Mouse (Mus musculus) ovary, postnatal 14 days (tissue): ENCODE data around the gene Pawr.

ENCODE experiments used
- DNase-seq: peaks from one replicate; pipeline ENCODE4 v3.0.0; 2022; ENCODE audit warnings: low spot score

The Pawr gene

DNA sequence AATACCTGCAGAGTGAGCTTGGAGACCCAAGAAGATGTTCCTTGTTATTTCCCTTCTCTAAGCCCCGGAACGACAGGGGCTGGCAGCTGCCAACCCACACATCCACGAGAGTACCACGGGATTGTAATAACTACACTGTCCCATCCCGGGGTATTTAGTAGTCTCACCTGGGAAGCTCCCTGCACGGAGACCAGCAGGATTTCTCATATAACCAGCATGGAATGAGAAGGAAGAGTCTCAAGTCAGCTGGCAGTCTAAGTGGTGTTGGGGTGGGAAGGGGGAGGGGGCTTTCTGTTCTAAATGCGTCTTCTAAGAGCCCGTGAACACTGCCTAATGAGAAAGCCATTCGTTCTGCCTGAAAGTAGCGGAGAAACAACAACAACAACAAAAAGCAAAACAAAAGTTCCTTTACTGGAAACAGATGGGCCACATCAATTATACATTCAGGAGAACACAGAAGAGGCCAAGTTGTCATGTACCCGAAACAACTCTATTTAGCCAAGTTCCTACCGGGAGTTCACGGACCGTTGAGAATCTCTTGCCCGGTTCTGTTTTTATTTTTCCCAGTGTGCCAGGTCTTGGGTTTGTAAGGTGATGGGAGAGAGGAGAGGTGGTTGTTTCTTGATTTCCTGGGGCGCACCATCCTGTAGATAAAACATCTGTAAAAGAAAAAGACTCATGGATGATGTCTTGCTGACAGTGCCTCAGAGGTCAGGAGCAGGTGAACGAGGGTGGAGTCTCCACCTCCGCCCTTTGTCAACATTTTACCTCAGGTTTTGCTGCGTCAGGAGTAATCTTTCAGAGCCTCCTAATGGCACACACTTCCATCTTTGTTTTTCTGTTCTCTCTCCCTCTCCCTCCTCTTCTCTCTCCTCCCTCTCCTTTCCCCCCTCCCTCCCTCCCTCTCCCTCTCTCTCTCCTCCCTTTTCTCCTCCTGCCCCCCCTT, 112.3 kb downstream of the Pawr start:
- DNase-seq: no peak

DNA sequence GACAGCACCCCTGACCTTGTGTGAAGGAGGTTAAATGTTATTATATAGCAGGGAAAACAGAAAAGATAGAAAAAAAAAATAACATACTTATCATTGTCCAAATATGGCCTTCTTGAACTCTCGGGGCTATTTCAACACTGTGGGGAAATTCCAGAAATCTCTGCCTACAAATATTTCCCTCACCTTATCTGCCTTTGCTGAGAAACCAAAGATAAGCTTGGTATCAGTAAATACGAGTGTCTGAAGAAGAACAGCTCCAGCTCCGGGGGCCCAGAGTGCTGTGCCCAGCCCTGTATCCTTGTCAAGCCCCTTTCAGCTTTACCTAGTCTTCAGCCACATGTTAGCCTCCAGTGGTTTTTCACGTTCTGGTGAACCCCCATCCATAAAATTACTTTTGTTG, 113.2 kb downstream of the Pawr start:
- no peak for DNase-seq

DNA sequence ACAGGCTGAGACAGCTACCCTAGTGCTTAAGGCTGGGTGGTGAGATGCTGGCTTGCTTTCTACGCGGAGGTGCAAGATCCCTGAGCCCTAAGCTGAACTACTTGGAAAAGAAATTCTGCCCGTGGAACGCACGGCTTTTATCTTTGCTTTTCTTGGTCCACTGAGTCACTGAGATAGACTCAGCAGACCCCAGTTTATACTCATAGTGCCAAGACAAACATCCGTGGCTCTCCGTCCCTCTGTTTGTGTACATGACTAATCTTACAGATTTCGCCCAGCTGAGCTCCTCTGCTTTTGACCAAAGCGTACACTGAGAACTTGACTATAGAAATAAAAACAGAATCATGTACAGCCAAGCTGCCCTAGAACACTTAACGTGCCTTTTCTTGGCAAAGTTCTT, 113.7 kb downstream of the Pawr start:
- DNase-seq: no peak

DNA sequence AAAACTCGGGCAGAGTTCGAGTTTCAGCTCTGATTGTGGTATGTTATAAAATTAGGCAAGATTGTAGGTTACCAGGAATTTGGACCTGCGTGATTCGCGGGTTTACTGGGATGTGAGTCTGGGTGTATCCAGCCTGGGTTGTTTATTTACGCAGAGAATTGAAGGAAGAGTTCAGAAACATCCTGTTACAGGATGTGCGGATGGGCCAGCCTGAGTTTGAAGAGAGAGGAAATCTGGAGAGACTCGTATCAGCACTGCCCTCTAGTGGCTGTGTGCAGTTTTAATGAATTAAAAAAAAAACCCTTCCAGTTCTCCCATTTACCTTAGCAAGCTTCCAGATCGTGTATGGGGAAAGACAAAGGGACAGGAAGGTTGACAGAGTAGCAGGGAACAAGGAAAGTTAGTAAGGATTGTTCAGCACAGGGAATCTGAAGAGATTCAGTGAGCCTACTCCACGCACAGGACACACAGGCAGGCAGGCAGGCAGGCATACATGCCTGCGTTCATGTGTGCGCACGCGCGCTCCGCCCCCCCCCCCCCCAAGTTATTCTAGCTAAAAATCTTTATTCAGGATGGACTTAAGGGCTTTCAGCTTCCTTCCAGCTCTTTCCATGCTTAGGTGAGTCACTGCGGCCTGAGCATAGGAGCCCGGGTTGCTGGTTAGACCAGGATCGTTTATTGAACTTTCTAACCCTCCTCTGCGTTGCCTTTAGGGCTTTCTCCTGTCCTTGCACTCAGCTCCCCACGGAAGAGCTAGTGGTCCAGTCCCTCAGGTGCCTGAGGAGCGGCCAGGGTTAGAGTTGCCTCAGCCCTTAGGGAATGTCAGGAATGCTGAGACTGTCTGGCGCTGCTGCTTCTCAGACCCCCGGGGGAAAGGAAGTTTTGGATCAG, 114.4 kb downstream of the Pawr start:
- peak; percentile 51 for DNase-seq

DNA sequence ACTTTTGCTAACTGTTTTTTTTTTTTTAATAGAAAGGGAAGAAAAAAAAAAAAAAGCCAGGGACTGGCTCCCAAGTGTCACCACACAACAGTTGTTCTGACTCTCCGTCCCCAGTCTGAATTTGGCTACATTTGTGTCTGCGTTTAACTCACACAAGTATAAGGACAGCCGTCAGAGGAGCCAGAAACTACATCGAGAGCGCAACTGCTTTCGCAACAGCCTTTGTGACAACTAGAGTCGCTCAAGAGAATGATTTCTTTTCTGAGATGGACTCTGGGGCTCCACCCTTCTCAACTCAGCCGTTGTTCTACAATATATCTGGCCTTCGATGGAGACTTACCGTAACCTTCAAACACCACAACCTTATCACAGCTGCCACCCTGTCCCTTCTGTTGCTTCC, 115.3 kb downstream of the Pawr start:
- DNase-seq: no peak

DNA sequence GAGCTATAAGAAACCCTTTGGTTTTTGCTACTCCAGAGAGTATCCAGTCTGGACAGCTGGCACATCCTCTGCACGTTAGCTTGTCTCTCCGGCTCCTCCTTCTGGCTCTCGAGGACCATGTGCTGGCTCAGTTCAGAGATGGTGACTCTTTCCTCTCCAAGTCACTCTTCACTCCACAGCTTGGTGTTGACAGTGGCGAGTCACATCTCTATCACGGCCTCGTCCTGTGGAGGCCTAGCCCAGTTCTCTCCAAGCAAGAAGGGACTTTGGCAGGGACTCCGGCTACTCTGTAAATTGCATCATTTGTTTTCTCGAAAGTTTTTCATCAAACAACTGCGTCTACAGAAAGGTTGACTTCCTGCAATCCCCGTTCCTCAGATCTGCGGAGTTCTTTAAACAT, 116.5 kb downstream of the Pawr start:
- DNase-seq: no peak

DNA sequence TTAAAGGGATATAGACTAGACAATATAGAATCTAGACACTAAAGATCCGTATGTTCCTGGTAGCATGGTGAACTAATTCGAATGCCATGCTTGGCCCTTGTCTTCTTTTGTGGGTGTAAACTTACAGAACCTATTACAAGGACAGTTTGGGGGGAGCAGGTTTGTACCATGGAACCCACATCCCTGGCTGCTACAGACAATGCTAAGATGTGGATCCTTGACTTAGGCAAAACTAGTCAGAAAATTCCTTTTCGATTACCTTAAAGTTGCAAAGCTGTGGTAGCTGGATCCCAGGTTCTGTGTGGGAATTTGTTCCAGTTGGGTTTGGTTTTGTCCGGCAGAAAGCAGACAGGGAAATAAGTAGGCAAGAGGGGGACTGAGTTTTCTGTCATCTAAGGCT, 118.5 kb downstream of the Pawr start:
- DNase-seq: no peak

DNA sequence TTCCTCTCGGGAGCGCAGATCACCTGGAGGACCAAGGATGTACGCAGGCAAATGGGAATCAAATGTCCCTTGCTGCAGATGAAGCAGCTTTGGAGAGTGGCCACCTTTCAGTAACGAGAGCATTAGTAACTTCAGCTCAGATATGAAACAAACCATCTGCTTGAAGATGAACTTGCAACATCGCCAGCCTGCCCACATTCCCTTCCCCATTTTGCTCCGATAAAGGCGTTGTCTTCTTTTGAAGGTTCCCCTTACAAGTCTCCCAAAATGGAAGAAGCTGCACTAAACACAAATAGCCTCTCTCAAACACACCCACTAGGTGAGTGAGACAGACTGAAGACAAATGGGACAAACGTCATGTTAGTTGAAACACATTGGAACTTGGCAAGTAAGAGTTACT, 119.6 kb downstream of the Pawr start:
- no peak for DNase-seq

DNA sequence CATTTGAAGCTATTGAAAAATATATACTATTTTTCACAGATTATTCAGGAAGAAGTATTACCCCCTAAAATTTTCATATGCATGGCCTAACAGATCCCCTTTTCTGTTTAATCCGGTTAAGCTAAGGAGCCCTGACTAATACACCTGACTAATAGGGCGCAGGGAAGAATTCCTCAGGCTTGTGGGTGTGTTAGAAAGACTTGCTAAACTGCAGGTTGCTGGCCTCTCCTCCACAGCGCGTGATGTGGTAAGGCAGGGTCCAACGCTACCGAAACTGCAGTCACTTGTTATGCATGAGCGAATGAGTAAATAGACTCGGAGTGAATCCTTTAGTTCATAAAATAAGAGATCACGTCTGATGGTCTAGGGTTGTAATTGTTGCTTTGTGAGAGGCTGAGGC, 120.5 kb downstream of the Pawr start:
- DNase-seq: no peak

DNA sequence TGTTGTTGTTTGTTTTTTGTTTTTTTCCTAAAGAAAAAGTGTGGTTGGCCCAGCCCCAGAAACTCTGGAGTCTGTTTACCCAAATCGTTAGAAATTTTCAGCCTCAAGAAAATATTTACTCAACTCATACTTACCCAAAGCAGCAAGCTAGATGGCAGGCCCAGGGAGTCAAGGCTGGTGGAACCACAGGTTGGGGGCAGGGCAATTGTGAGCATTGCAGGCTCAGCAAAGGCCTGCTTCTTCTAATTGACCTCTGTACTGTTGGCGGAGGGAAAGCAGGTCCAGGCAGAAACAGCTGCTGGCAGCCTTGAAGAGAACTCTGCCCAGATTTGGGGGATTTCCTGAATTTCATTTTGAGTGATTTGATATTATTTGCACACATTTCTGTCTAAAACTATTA, 121.6 kb downstream of the Pawr start:
- no peak for DNase-seq

DNA sequence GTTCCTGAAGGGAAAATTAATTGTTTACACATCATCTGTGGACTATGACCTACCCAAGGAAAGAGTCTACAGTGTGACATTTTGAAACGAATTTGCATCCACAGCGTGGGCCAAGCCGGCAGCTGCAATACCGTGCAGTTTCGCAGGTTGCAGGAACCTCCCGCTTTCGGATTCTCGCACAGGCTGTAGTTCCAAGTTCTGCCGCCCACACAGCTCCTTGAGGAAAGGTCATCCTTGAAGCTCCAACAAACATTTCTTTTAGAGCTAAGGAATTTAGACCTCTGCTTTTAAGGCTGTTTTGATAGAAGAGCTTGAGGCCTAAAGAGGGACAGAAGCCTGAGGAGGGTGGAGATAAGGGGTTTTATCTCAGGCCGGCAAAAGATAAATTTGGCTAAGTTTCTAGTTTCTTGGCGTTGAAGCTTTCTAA, 122.8 kb downstream of the Pawr start:
- no peak for DNase-seq

DNA sequence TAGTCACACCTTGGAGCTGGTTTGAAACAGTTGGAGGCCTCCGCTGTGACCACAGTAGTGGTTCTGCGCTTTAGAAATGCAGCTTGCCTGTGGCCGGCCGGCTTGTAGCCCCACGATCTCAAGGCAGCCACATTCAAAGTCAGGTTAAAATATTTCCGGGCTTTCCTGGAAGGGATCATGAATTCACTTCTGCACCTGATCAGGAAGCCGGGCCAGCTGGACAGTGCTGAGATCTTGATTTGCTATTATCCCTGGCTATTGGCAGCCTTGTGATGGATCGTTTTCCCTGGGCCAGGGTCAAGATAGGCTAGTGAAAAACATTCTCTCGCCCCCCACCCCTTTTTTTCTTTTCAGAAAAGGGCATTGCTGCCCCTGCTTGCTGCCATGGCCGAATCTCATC, 123.3 kb downstream of the Pawr start:
- no peak for DNase-seq

DNA sequence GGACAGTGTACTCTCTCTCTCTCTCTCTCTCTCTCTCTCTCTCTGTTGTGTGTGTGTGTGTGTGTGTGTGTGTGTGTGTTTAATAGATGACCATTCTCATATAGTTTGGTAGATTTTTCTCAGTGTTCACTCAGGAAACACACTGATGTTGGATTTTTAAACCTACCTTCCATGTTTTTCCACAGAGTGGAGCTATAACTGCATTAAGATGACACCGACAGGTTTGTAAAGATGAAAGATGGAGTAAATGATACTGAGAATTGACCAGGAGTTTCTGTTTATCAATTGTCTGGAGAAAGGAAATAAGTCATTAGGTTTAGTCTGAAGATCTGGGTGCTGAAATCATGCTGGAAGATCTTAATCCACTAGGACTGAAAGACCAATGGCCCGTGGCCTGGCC, 124.0 kb downstream of the Pawr start:
- no peak for DNase-seq

DNA sequence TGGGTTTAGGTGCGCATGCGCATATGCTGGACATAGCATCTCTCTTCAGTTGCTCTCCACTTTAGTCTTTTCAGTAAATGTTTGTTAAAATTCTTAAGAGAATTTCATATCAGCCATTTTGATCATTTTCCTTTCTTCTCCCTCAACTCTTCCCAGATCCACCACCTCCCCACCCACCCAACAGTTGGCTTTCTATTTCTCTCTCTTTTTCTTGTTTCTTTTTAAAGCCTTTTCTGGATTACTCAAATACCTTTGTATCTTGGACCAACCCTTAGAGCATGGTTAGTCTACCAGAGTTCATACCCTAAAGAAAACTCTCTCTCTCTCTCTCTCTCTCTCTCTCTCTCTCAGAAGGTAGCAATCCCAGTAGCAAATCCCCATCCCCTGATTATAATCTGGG, 125.1 kb downstream of the Pawr start:
- DNase-seq: no peak

DNA sequence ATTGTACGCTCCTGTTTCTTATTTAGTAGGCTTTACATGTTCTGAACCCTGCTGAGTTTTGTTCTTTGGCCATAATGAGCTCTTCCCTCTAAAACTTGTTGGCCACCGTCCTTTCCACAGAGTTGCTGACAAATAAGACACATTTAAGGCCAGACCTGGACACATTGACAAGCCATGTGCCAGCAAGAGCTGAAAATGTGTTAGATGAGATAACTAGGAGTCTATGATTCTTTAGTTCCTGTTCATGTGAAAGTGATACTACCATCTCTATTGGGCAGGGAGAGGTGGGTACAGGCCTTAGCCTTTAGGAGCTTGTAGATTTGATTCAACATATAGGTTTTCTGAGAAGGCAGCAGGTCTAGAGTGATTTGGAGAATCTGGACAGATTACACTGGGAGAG, 129.9 kb downstream of the Pawr start:
- DNase-seq: no peak
